Mouse (Mus musculus) cerebellum, adult (tissue): ENCODE results near the gene Dnah17.

Source experiments
- ATAC-seq: cut with Nextera tagmentation; 2 replicates; pipeline ENCODE4 v1.9.2; 2017; ENCODE audit warnings: mild to moderate bottlenecking, moderate library complexity, mixed read lengths; ENCODE audit not compliant: insufficient number of reproducible peaks, low FRiP score, low TSS enrichment

Gene Dnah17

DNA sequence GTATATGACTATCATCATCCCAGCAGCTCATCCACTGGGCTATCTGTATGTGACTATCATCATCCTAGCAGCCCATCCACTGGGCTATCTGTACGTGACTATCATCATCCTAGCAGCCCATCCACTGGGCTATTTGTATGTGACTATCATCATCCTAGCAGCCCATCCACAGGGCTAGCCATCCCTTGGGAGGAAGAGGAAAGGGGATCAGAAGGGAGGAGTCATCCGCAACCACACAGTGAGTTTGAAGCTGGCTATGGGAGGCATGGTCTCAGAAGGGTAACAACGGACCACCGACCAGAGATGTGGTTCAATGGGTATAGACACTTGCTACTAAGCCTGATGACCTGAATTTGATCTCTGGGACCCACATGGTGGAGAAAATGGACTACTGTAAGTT lies 14.7 kb upstream of the Dnah17 start:
- ATAC-seq, result no peak

- ATAC-seq, result no peak
Measured at GRCm38 (mm10) chr11:118143731-118144130, 13.3 kb upstream of the Dnah17 start.

DNA sequence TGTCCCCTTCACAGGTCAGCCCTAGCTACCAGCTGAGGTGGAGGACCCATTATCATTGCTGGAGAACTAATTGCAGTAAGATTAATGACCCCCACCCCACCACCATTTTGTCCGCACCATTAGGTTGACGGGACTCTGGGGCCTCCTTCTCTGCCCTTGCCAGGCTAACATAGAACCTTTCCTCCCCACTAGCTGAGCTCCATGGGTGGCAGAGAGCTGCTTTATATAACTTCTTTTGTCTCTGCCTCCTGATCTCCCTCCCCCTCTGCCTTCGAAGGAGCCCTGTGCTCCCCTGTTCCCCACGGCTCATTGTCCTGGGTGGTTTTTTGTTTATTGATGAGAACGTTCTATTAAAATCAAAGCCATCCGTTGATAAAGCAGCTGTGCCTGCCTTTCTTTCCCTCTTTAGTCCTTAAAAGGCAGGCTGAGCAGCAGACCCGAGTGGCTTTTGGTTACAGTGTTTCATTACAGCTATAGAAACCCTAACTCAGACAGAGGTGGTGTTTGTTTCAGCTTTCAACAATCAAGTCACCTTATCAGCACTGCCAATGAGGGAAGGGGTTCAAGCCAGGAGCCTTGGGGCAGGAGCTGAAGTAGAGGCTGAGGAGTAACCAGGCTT lies 12.2 kb upstream of the Dnah17 start:
- ATAC-seq, result no peak

- ATAC-seq, result no peak
Measured at GRCm38 (mm10) chr11:118140771-118141565, 10.5 kb upstream of the Dnah17 start.

DNA sequence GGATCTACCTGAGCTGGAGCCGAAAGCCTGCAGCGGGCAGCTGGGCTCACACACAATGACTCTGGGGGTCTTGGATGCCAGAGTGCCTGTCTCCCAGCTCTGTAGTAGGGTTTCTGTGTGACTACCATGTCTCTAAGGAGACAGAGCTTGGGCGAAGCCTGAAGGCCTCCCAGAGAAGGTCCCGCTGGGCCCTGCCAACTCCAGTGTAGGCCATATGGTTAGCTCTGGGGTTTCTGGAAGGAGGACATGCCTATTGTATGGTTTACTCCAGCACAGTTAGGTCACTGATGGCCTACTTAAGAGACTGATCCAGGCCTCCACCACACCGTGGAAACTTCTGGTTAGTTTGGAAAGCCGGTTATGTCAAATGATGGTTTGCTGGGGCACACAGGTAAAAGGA lies 7.9 kb upstream of the Dnah17 start:
- ATAC-seq, result peak; percentile 71; the same call in 1 of the 2 replicates

DNA sequence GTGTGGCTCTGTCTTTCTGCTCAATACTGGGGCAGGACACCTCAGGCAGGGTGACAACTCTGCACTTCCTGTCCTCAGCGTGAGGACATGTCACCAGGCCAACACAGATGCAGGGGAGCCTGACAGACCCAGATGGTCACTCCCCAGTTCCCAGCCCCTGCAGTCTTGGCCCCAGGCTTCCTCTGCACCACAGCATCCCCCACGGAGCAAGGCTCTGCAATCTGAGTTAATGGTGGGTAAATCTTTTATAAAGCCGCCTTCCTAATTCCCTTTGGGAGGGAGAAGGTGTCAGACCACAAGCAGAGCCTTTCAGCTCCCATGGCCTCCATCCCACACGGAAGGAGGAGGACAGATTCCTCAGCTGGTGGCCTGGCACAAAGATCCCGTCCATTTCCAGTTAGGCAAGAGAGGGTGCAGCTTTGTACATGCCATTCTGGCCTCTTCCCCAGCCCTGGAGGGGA lies 5.8 kb upstream of the Dnah17 start:
- no peak for ATAC-seq

DNA sequence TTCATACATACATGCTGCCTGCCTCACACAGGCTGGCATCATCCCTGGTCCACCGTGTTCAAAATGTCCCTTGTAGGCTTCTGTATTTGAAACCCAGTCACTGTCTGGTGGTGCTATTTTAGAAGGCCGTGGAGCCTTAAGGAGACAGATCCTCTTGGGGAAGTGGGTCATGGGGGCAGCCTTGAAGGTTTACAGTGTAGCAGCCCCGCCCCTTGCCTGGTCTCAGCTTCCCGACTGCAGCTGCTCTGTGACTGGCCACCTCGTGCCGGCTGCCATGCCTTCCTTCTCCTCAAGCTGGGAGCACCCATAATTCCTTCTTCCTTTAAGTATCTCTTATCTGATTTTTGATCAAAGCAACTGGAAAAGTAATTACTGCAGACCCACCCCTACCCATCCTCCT lies 4.8 kb upstream of the Dnah17 start:
- no peak for ATAC-seq

DNA sequence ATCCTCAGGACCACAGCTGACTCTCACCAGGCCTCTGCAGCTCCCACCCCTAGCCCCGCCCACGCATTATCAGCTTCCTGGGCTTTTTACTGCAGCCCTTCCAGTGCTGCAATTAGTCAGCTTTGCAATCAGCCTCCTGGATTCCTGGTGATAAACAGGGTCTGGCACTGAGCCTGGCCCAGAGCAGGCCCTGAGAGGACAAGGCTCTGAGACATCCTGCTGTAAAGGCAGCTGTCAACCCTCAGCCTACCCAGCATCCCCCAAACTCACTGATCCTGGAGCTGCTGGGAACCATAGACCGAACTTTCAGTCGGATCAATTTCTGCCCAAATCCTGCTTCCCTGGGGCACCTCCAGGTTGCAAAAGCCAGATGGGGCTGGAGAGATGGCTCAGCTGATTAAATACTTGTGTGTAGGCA lies 3.3 kb upstream of the Dnah17 start:
- no peak for ATAC-seq

DNA sequence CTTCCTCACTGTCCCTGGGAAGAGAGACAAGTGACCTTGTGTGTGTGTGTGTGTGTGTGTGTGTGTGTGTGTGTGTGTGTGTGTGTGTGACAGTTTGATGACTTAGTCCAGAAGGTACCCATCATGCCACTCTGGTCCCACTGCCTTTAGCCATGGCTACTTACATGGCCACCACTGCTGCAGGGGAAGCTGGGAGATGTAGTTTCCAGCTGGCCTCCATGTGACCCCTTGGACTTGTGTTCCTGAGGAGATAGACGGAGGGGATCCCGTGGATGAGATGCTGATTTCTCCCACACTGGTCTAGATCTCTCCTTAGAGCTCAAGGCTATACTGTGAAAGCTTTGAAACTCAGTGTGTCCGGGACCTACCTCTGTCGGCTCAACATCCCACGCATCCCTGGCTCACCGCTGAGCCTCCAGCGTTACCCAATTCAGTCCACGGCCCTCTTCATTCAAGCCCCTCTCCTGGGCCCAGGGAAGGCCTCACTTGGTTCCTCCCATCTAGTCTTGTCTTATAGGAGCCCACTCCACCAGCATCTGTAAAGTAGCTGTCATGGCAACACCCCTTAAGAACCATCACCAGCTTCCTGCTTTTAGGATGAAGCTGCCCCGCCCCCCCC lies 2.8 kb upstream of the Dnah17 start:
- ATAC-seq, result no peak

GRCm38 (mm10) chr11:118132136-118132535 lies 1.7 kb upstream of the Dnah17 start:
- no peak for ATAC-seq

GRCm38 (mm10) chr11:118129812-118130211 lies 622 bp downstream of the Dnah17 start:
- no peak for ATAC-seq

- no peak for ATAC-seq
Measured at GRCm38 (mm10) chr11:118121592-118121991, 8.8 kb downstream of the Dnah17 start.

GRCm38 (mm10) chr11:118118777-118119176 lies 11.7 kb downstream of the Dnah17 start:
- ATAC-seq, result no peak

- ATAC-seq, result no peak
Measured at GRCm38 (mm10) chr11:118114581-118115110, 15.8 kb downstream of the Dnah17 start.

DNA sequence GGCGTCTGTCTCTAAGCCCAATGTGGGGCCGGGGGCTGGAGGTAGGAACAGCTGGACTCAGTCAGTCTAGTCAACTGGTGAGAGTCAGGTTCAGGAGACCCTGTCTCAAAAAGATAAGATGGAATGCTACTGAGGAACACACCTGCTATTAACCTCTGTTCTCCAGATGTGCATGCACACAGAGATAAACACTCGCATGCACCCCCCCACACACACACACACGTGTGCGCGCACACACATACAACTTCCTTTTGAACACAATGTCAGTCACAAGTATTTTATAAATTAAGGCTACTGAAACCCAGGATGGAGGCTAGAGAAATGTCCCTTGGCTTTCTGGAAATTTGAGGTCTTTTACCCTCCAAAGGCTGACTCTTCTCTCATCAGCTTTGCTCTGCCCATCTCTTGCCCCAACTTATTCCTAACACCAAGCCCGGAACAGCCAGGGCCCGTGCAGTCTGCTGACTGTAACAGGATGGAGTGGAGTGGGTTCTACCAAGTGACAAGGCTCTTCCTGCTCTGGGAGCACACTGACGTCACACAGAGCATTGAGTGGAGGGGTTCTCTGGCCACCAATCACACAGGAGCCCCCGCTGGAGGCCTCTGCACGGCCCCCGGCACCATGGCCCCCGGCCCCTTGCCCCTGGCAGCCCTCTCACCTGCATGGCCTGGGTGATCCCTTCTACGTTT lies 16.8 kb downstream of the Dnah17 start:
- no peak for ATAC-seq

GRCm38 (mm10) chr11:118104001-118104400 lies 26.4 kb downstream of the Dnah17 start:
- ATAC-seq, result peak; percentile 63; the same call in 1 of the 2 replicates

GRCm38 (mm10) chr11:118103383-118103782 lies 27.1 kb downstream of the Dnah17 start:
- no peak for ATAC-seq

DNA sequence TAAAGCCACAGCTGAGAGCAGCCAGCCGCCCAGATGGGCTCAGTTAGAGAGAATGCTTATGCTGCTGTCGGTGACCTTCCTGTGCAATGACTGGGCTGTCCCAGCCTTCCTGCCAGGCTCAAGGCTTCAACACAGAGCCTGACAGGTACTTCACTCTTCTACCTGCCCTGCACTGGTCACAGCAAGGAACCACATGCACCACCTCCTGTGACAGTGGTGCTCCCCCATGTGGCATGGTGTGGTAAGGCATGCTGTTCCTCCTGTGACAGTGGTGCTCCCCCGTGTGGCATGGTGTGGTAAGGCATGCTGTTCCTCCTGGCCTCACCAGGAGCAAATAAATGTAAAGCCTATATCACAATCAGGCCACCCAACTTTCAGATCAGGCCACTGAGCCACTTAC lies 27.6 kb downstream of the Dnah17 start:
- peak; percentile 32; the same call in 1 of the 2 replicates for ATAC-seq

GRCm38 (mm10) chr11:118101133-118101532 lies 29.3 kb downstream of the Dnah17 start:
- no peak for ATAC-seq

DNA sequence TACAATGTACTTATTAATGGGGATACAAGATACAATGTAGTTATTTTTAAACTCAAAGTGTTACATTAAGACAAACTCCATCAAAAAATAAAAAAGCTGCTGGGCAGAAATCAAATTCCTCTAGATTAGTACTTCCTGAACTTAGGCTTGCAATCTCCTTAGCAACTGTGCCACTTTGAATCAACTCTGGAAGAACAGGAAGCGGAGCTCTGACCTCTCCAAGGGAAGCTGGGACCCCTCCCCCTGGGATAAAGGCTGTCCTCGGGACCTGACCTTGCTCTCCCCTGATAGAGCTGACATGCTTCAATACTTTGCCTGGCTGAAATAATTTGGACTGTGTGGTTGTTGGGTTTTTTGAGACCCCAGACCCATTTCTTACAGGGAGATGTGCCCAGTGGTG lies 33.7 kb downstream of the Dnah17 start:
- no peak for ATAC-seq

DNA sequence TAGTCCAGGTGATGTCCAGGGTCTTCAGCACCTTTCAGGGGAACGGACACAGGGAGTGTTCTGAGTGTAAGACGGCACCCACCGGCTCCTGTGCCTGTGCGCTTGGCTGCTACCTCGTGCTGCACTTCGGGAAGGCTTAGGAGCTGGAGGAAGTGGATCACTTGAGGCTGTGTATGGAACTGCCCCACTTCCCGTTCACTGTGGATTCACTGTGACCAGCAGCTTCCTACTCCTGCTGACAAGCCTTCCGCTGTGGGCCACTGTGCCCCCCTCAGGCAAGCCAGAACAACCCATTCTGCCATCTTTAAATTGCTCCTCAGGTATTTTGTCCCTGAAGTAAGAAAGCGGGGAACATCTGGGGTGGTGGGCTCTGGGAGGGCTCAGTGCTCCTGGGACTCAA lies 35.4 kb downstream of the Dnah17 start:
- no peak for ATAC-seq
